Mouse (Mus musculus) liver, embryonic 14.5 days (tissue): ENCODE data around the gene Cd200r4. TPM values are rescaled to one million over a fixed set of nuclear protein-coding genes. Genes with fewer than 3 reads are reported as not detected.

Experiments used
- ATAC-seq: fragments of 200-750 bp; cut with Nextera tagmentation; 2 replicates; pipeline ENCODE4 v1.8.0; 2017; ENCODE audit warnings: moderate number of reproducible peaks, mild to moderate bottlenecking, moderate library complexity; ENCODE audit not compliant: insufficient read depth
- DNase-seq, 3 experiments: peaks; one replicate each; pipeline ENCODE4 v3.0.0-alpha.2; 2012 to 2013; ENCODE audit warnings: low read depth in 3 of 3, low spot score in 3 of 3
- H3K27ac ChIP-seq: fragments of 300-500 bp; sonication (generic); 2 replicates; pipeline ENCODE4 v1.5.1; 2014; ENCODE audit warnings: moderate library complexity, mild to moderate bottlenecking, control low read depth, inconsistent platforms
- H3K27me3 ChIP-seq: fragments of 300-500 bp; sonication (generic); 2 replicates; pipeline ENCODE4 v1.6.1; 2014; ENCODE audit warnings: mild to moderate bottlenecking, low read length, moderate library complexity; ENCODE audit not compliant: control insufficient read depth, insufficient read depth
- H3K36me3 ChIP-seq: fragments of 300-500 bp; sonication (generic); replicated peaks from 2 replicates; pipeline ENCODE4 v1.6.1; 2014; ENCODE audit warnings: low read depth; ENCODE audit not compliant: control insufficient read depth, insufficient read depth
- H3K4me1 ChIP-seq, 2 experiments: fragments of 200-500 bp in 1 of 2; fragments of 300-500 bp in 1 of 2; sonication (generic) in 1 of 2; replicated peaks; 2 replicates each; pipeline ENCODE4 v1.6.1; 2012 to 2014; ENCODE audit warnings: antibody characterized with exemption in 1 of 2, inconsistent platforms in 1 of 2, low read length in 1 of 2; ENCODE audit not compliant: control insufficient read depth in 2 of 2, insufficient read depth in 2 of 2
- H3K4me2 ChIP-seq: fragments of 300-500 bp; sonication (generic); 2 replicates; pipeline ENCODE4 v1.6.1; 2014; ENCODE audit warnings: low read depth, mild to moderate bottlenecking, control low read depth, moderate library complexity
- H3K4me3 ChIP-seq, 2 experiments: fragments of 200-500 bp in 1 of 2; fragments of 300-500 bp in 1 of 2; sonication (generic) in 1 of 2; 2 replicates each; pipeline ENCODE4 v1.5.1; 2012 to 2014; ENCODE audit warnings: low read depth in 2 of 2, low read length in 2 of 2, mild to moderate bottlenecking in 2 of 2, control low read depth in 1 of 2, inconsistent platforms in 1 of 2, moderate library complexity in 1 of 2; ENCODE audit not compliant: insufficient read depth in 1 of 2
- H3K9ac ChIP-seq: fragments of 300-500 bp; sonication (generic); replicated peaks from 2 replicates; pipeline ENCODE4 v1.6.1; 2014; ENCODE audit warnings: mild to moderate bottlenecking, control low read depth, moderate library complexity
- H3K9me3 ChIP-seq: fragments of 300-500 bp; sonication (generic); 2 replicates; pipeline ENCODE4 v1.6.1; 2016; ENCODE audit warnings: low read length, mixed read lengths; ENCODE audit not compliant: control insufficient read depth
- CTCF ChIP-seq: IDR thresholded peaks from 2 replicates; pipeline ENCODE4 v1.5.1; 2016; ENCODE audit warnings: antibody characterized with exemption, low read depth, control low read depth
- EP300 ChIP-seq: IDR thresholded peaks from 2 replicates; pipeline ENCODE4 v1.6.1; 2016; ENCODE audit warnings: antibody characterized with exemption, low read depth
- WGBS: fragments of 180-500 bp; shearing (Covaris S2); extraction: QIAGEN DNeasy Blood & Tissue Kit; methylation state at CpG from one replicate; pipeline ENCODE4 v1.1.7; 2014; ENCODE audit not compliant: insufficient replicate concordance; 5-methylcytosine and 5-hydroxymethylcytosine counted together
- polyA plus RNA-seq, 2 experiments: library from polyadenylated mRNA; depleted of rRNA in 1 of 2; stranded (reverse) in 1 of 2; unstranded in 1 of 2; fragments of >200 nt; fragmentation: Nextera tagmentation in 1 of 2; extraction: Ambion mirVana in 1 of 2; gene quantifications; 2 replicates each; pipeline versions ENCODE4 v1.2.1 to v1.2.3; 2012 to 2014

Gene Cd200r4
- polyA plus RNA-seq, 2 experiments = 0.50 to 0.53 TPM

DNA sequence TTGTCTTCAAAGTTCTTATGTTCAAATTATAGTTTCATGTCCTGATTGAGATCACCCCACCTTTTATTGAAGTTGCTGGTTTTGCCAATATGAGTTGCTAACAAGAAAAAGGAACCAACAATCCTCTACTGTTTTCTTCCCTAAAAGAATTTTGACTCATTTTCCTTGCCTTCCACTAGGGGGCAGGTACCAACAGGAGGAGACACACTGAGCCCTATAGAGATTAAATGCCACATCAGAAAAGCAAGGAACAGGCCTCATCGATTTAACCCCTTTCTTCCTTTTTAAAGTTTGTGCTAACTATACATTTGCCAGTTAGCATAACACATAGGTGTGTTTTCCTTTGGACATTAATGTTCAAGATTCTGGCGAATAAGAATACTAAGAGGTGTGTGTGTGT is 43.6 kb upstream of the Cd200r4 start:
- Histone ChIP-seq H3K4me2 (no peak overlapping the region), H3K4me3 (no peak overlapping the region), H3K9me3 (no peaks in the 10 kb centered on the region), H3K36me3 (no peaks in the 10 kb centered on the region), H3K27me3 (no peaks in the 10 kb centered on the region), H3K9ac (no peak overlapping the region), H3K27ac (no peak overlapping the region), H3K4me1 (peaks cover 0 to 9% of the 10 kb centered on the region in 2 experiments; a peak in 3 of 4 replicates)
- DNase-seq (no peak), ATAC-seq (0 out of 2 replicates have a peak, but pooled peaks have one; percentile 32)
- peak; percentile 67 for TF ChIP-seq CTCF
- TF ChIP-seq EP300 = no peak
- 27% methylated on average over 2 of the region's 2 CpGs for WGBS

GRCm38 (mm10) chr16:44772577-44772976 is 39.0 kb upstream of the Cd200r4 start:
- TF ChIP-seq CTCF = no peak
- no peak for TF ChIP-seq EP300
- Histone ChIP-seq H3K4me3 (no peak overlapping the region), H3K4me2 (no peak overlapping the region), H3K27me3 (no peaks in the 10 kb centered on the region), H3K4me1 (peaks cover 0 to 2% of the 10 kb centered on the region in 2 experiments; a peak in 2 of 4 replicates), H3K9ac (no peak overlapping the region), H3K9me3 (no peaks in the 10 kb centered on the region), H3K27ac (no peak overlapping the region), H3K36me3 (no peaks in the 10 kb centered on the region)
- DNase-seq (no peak), ATAC-seq (no peak)
- 29% methylated on average over 6 of the region's 6 CpGs for WGBS

DNA sequence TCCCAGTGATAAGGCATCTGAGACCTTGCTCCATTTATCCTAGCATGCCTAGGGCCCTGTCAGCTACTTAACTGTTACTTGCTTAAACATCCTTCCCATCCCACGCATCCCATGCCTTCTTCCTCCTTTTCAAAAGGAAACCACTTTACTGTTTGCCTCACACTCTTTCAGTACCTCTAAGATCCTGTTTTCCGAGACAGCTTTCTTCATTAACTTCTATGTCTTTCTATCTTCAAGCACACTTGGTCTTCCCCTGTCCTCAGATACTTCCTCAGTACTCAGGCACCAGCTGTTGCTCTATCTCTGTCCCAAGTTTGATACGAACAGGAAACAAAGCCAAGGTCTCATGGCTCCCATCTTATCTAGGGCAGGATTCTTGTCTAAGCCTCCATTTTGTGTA is 37.9 kb upstream of the Cd200r4 start:
- peaks cover 0 to 2% of the 10 kb centered on the region in 2 experiments; a peak in 2 of 4 replicates for H3K4me1 ChIP-seq
- 28% methylated on average over 3 of the region's 3 CpGs for WGBS
- no peak overlapping the region for H3K4me3 ChIP-seq
- H3K9ac ChIP-seq = no peak overlapping the region
- ATAC-seq (no peak), DNase-seq (no peak)
- TF ChIP-seq EP300 (no peak), CTCF (no peak)
- H3K27me3 ChIP-seq = no peaks in the 10 kb centered on the region
- H3K4me2 ChIP-seq = no peak overlapping the region
- H3K27ac ChIP-seq = no peak overlapping the region
- H3K36me3 ChIP-seq = no peaks in the 10 kb centered on the region
- no peaks in the 10 kb centered on the region for H3K9me3 ChIP-seq

GRCm38 (mm10) chr16:44774201-44774600 is 37.3 kb upstream of the Cd200r4 start:
- TF ChIP-seq EP300 = no peak
- TF ChIP-seq CTCF = no peak
- DNase-seq (no peak), ATAC-seq (no peak)
- Histone ChIP-seq H3K4me2 (no peak overlapping the region), H3K36me3 (no peaks in the 10 kb centered on the region), H3K9me3 (no peaks in the 10 kb centered on the region), H3K4me1 (peaks cover under 1 to 5% of the 10 kb centered on the region in 2 experiments; a peak in 3 of 4 replicates), H3K27me3 (no peaks in the 10 kb centered on the region), H3K9ac (no peak overlapping the region), H3K4me3 (no peak overlapping the region), H3K27ac (no peak overlapping the region)
- WGBS = 73% methylated on average over 6 of the region's 6 CpGs

DNA sequence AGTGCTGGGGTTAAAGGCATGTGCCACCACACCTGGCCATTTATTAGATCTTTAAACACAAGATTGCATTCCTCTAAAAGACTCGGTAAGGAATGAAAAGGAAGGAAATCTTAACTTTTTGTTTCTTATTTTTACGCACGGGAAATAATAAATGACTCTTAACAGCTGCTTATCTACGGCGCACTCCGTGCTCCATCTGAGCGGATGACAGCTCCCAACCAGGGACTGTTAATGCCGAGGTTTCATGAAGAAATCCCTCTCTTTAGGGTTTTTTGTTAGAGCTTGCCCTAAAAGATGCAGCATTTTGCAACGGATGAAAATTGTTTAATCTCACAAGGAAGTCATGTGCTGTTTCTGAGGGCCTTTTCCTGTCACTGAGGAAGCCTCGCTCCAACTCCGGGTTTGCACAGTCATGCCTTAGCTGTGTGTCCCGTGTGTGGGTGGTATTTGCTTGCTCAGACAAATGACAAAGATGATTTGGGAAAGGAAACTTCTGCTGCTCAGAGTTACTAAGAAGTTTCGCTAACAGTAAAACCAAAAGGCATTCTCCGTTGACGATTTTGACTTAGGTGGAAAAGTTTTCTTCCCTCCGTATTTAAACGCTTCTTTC is 32.9 kb upstream of the Cd200r4 start:
- peak overlapping the region; percentile 64 for H3K4me2 ChIP-seq
- peak overlapping the region; percentile 22; the same call in 1 of the 2 replicates for H3K27ac ChIP-seq
- 9% methylated on average over 17 of the region's 17 CpGs for WGBS
- peak overlapping the region; percentile 14 to 19; a peak in 3 of 4 replicates for H3K4me3 ChIP-seq
- DNase-seq (peak in 2 of 3 experiments; percentile 20 to 56), ATAC-seq (peak; percentile 83)
- H3K36me3 ChIP-seq = no peaks in the 10 kb centered on the region
- H3K9me3 ChIP-seq = no peaks in the 10 kb centered on the region
- peaks cover 7 to 10% of the 10 kb centered on the region in 2 experiments for H3K4me1 ChIP-seq
- TF ChIP-seq CTCF (no peak), EP300 (no peak)
- H3K9ac ChIP-seq = peak overlapping the region; percentile 34; the same call in 1 of the 2 replicates
- H3K27me3 ChIP-seq = no peaks in the 10 kb centered on the region
